Mouse (Mus musculus): ENCODE results near the gene Bivm. TPM values are rescaled to one million over a fixed set of nuclear protein-coding genes. Genes with fewer than 3 reads are reported as not detected.

Bivm gene
- polyA plus RNA-seq, 1 experiment from 2014 or later, result 13.1 TPM

GRCm38 (mm10) chr1:44158317-44158716 lies 39.6 kb downstream of the Bivm start:
- no peak overlapping the region for H3K4me3 ChIP-seq (ENCODE audit: low read depth, low read length)
- no peaks in the 10 kb centered on the region for H3K27me3 ChIP-seq (replicated peaks; ENCODE audit: control insufficient read depth, insufficient read depth, low read length)
- 82% methylated on average over 6 of the region's 6 CpGs for WGBS
- no peak overlapping the region for H3K27ac ChIP-seq (ENCODE audit: low read depth, low read length)
- H3K4me2 ChIP-seq, result no peak overlapping the region
- no peaks in the 10 kb centered on the region for H3K4me1 ChIP-seq (replicated peaks; ENCODE audit: control insufficient read depth, insufficient read depth, low read length)
- no peaks in the 10 kb centered on the region for H3K9me3 ChIP-seq (ENCODE audit: control insufficient read depth, low read length)
- DNase-seq (ENCODE audit: low spot score) (no peak), ATAC-seq (replicated peaks; ENCODE audit: low FRiP score) (no peak)
- no peak overlapping the region for H3K9ac ChIP-seq (ENCODE audit: low read depth, low read length)
- H3K36me3 ChIP-seq (ENCODE audit: control insufficient read depth, insufficient read depth, low read length), result peaks cover 21% of the 10 kb centered on the region

- WGBS, result 89% methylated on average over 6 of the region's 6 CpGs
- Histone ChIP-seq H3K27me3 (replicated peaks; ENCODE audit: control insufficient read depth, insufficient read depth, low read length) (no peaks in the 10 kb centered on the region), H3K4me2 (no peak overlapping the region), H3K4me3 (ENCODE audit: low read depth, low read length) (no peak overlapping the region), H3K27ac (ENCODE audit: low read depth, low read length) (no peak overlapping the region), H3K4me1 (replicated peaks; ENCODE audit: control insufficient read depth, insufficient read depth, low read length) (no peaks in the 10 kb centered on the region), H3K36me3 (ENCODE audit: control insufficient read depth, insufficient read depth, low read length) (peaks cover 32% of the 10 kb centered on the region), H3K9me3 (ENCODE audit: control insufficient read depth, low read length) (no peaks in the 10 kb centered on the region), H3K9ac (ENCODE audit: low read depth, low read length) (no peak overlapping the region)
- DNase-seq (ENCODE audit: low spot score) (no peak), ATAC-seq (replicated peaks; ENCODE audit: low FRiP score) (no peak)
Measured at GRCm38 (mm10) chr1:44161818-44162217, 43.1 kb downstream of the Bivm start.

GRCm38 (mm10) chr1:44162389-44162788 lies 43.6 kb downstream of the Bivm start:
- ATAC-seq (replicated peaks; ENCODE audit: low FRiP score), result no peak
- peaks cover 38% of the 10 kb centered on the region for H3K36me3 ChIP-seq (ENCODE audit: control insufficient read depth, insufficient read depth, low read length)
- H3K27me3 ChIP-seq (replicated peaks; ENCODE audit: control insufficient read depth, insufficient read depth, low read length), result no peaks in the 10 kb centered on the region
- no peak overlapping the region for H3K4me2 ChIP-seq
- H3K4me3 ChIP-seq (ENCODE audit: low read depth, low read length), result no peak overlapping the region
- H3K9me3 ChIP-seq (ENCODE audit: control insufficient read depth, low read length), result no peaks in the 10 kb centered on the region
- DNase-seq (ENCODE audit: low spot score), result no peak
- H3K27ac ChIP-seq (ENCODE audit: low read depth, low read length), result no peak overlapping the region
- H3K4me1 ChIP-seq (replicated peaks; ENCODE audit: control insufficient read depth, insufficient read depth, low read length), result no peaks in the 10 kb centered on the region
- 93% methylated on average over 5 of the region's 5 CpGs for WGBS
- no peak overlapping the region for H3K9ac ChIP-seq (ENCODE audit: low read depth, low read length)

- no peak overlapping the region for H3K27ac ChIP-seq (ENCODE audit: low read depth, low read length)
- DNase-seq (ENCODE audit: low spot score) (no peak), ATAC-seq (replicated peaks; ENCODE audit: low FRiP score) (no peak)
- 95% methylated on average over 3 of the region's 3 CpGs for WGBS
- no peaks in the 10 kb centered on the region for H3K9me3 ChIP-seq (ENCODE audit: control insufficient read depth, low read length)
- H3K4me1 ChIP-seq (replicated peaks; ENCODE audit: control insufficient read depth, insufficient read depth, low read length), result no peaks in the 10 kb centered on the region
- peaks cover 41% of the 10 kb centered on the region for H3K36me3 ChIP-seq (ENCODE audit: control insufficient read depth, insufficient read depth, low read length)
- no peak overlapping the region for H3K4me2 ChIP-seq
- H3K9ac ChIP-seq (ENCODE audit: low read depth, low read length), result no peak overlapping the region
- no peaks in the 10 kb centered on the region for H3K27me3 ChIP-seq (replicated peaks; ENCODE audit: control insufficient read depth, insufficient read depth, low read length)
- no peak overlapping the region for H3K4me3 ChIP-seq (ENCODE audit: low read depth, low read length)
Measured at GRCm38 (mm10) chr1:44167859-44168383, 49.2 kb downstream of the Bivm start.

- Histone ChIP-seq H3K4me1 (replicated peaks; ENCODE audit: control insufficient read depth, insufficient read depth, low read length) (no peaks in the 10 kb centered on the region), H3K27me3 (replicated peaks; ENCODE audit: control insufficient read depth, insufficient read depth, low read length) (no peaks in the 10 kb centered on the region), H3K9me3 (ENCODE audit: control insufficient read depth, low read length) (no peaks in the 10 kb centered on the region), H3K4me3 (ENCODE audit: low read depth, low read length) (no peak overlapping the region), H3K4me2 (no peak overlapping the region), H3K9ac (ENCODE audit: low read depth, low read length) (no peak overlapping the region), H3K36me3 (ENCODE audit: control insufficient read depth, insufficient read depth, low read length) (peaks cover 30% of the 10 kb centered on the region), H3K27ac (ENCODE audit: low read depth, low read length) (no peak overlapping the region)
- 89% methylated on average over 4 of the region's 4 CpGs for WGBS
- ATAC-seq (replicated peaks; ENCODE audit: low FRiP score) (no peak), DNase-seq (ENCODE audit: low spot score) (no peak)
Measured at GRCm38 (mm10) chr1:44172656-44173055, 53.9 kb downstream of the Bivm start.

GRCm38 (mm10) chr1:44173903-44174302 lies 55.1 kb downstream of the Bivm start:
- Histone ChIP-seq H3K4me1 (replicated peaks; ENCODE audit: control insufficient read depth, insufficient read depth, low read length) (no peaks in the 10 kb centered on the region), H3K27me3 (replicated peaks; ENCODE audit: control insufficient read depth, insufficient read depth, low read length) (no peaks in the 10 kb centered on the region), H3K4me3 (ENCODE audit: low read depth, low read length) (no peak overlapping the region), H3K36me3 (ENCODE audit: control insufficient read depth, insufficient read depth, low read length) (peaks cover 25% of the 10 kb centered on the region), H3K27ac (ENCODE audit: low read depth, low read length) (no peak overlapping the region), H3K9ac (ENCODE audit: low read depth, low read length) (no peak overlapping the region), H3K4me2 (no peak overlapping the region), H3K9me3 (ENCODE audit: control insufficient read depth, low read length) (no peaks in the 10 kb centered on the region)
- no peak for DNase-seq (ENCODE audit: low spot score)
- ATAC-seq (replicated peaks; ENCODE audit: low FRiP score), result no peak
- 81% methylated on average over 8 of the region's 8 CpGs for WGBS

- H3K9ac ChIP-seq (ENCODE audit: low read depth, low read length), result no peak overlapping the region
- no peaks in the 10 kb centered on the region for H3K4me1 ChIP-seq (replicated peaks; ENCODE audit: control insufficient read depth, insufficient read depth, low read length)
- H3K4me2 ChIP-seq, result no peak overlapping the region
- no peaks in the 10 kb centered on the region for H3K9me3 ChIP-seq (ENCODE audit: control insufficient read depth, low read length)
- ATAC-seq (replicated peaks; ENCODE audit: low FRiP score), result no peak
- H3K36me3 ChIP-seq (ENCODE audit: control insufficient read depth, insufficient read depth, low read length), result peaks cover 10% of the 10 kb centered on the region; the same call in 1 of the 2 replicates
- H3K27me3 ChIP-seq (replicated peaks; ENCODE audit: control insufficient read depth, insufficient read depth, low read length), result no peaks in the 10 kb centered on the region
- no peak for DNase-seq (ENCODE audit: low spot score)
- H3K4me3 ChIP-seq (ENCODE audit: low read depth, low read length), result no peak overlapping the region
- WGBS, result 92% methylated on average over 5 of the region's 5 CpGs
- H3K27ac ChIP-seq (ENCODE audit: low read depth, low read length), result no peak overlapping the region
Measured at GRCm38 (mm10) chr1:44178086-44178485, 59.3 kb downstream of the Bivm start.

- Histone ChIP-seq H3K4me3 (ENCODE audit: low read depth, low read length) (no peak overlapping the region), H3K9me3 (ENCODE audit: control insufficient read depth, low read length) (no peaks in the 10 kb centered on the region), H3K36me3 (ENCODE audit: control insufficient read depth, insufficient read depth, low read length) (no peaks in the 10 kb centered on the region), H3K27me3 (replicated peaks; ENCODE audit: control insufficient read depth, insufficient read depth, low read length) (no peaks in the 10 kb centered on the region), H3K9ac (ENCODE audit: low read depth, low read length) (no peak overlapping the region), H3K4me2 (no peak overlapping the region), H3K4me1 (replicated peaks; ENCODE audit: control insufficient read depth, insufficient read depth, low read length) (no peaks in the 10 kb centered on the region), H3K27ac (ENCODE audit: low read depth, low read length) (no peak overlapping the region)
- DNase-seq (ENCODE audit: low spot score) (no peak), ATAC-seq (replicated peaks; ENCODE audit: low FRiP score) (no peak)
Measured at GRCm38 (mm10) chr1:44186396-44186795, 67.6 kb downstream of the Bivm start.

Data from liver, embryonic 11.5 days (tissue).